Mouse (Mus musculus) MEL (cell line): ENCODE measurements around the gene H2afv. TPM values are rescaled to one million over a fixed set of nuclear protein-coding genes. Genes with fewer than 3 reads are reported as not detected.

Experiments
- DNase-seq: peaks from one replicate; pipeline ENCODE4 v3.0.0; 2011; ENCODE audit warnings: low read depth, low spot score
- H3K27ac ChIP-seq: 2 replicates; pipeline ENCODE4 v1.5.1; 2012; ENCODE audit warnings: low read depth, mild to moderate bottlenecking, control low read depth, low read length, moderate library complexity; ENCODE audit not compliant: control insufficient read depth
- H3K27me3 ChIP-seq, 2 experiments: fragments of 150-350 bp in 1 of 2; sonication (generic) in 1 of 2; 2 replicates each; pipeline ENCODE4 v1.6.1; 2012; ENCODE audit warnings: low read length in 2 of 2, mild to moderate bottlenecking in 2 of 2, improper control_type of control experiment in 1 of 2, moderate library complexity in 1 of 2; ENCODE audit not compliant: insufficient read depth in 2 of 2, control insufficient read depth in 1 of 2
- H3K36me3 ChIP-seq, 2 experiments: 2 replicates each; pipeline ENCODE4 v1.6.1; 2012 to 2014; ENCODE audit warnings: low read length in 2 of 2, improper control_type of control experiment in 1 of 2, inconsistent platforms in 1 of 2, mild to moderate bottlenecking in 1 of 2; ENCODE audit not compliant: insufficient read depth in 2 of 2, control insufficient read depth in 1 of 2
- H3K4me1 ChIP-seq, 2 experiments: fragments of 150-350 bp in 1 of 2; sonication (generic) in 1 of 2; 2 replicates each; pipeline ENCODE4 v1.6.1; 2012; ENCODE audit warnings: low read length in 2 of 2, improper control_type of control experiment in 1 of 2, mild to moderate bottlenecking in 1 of 2; ENCODE audit not compliant: insufficient read depth in 2 of 2, control insufficient read depth in 1 of 2
- H3K4me3 ChIP-seq, 2 experiments: fragments of 150-350 bp in 1 of 2; sonication (generic) in 1 of 2; 2 replicates each; pipeline ENCODE4 v1.5.1; 2012; ENCODE audit warnings: low read depth in 2 of 2, low read length in 2 of 2, mild to moderate bottlenecking in 2 of 2, moderate library complexity in 2 of 2, control low read depth in 1 of 2, improper control_type of control experiment in 1 of 2; ENCODE audit not compliant: control insufficient read depth in 1 of 2, insufficient read depth in 1 of 2
- H3K79me2 ChIP-seq: 2 replicates; pipeline ENCODE4 v1.6.1; 2012; ENCODE audit warnings: mild to moderate bottlenecking, low read length, moderate library complexity; ENCODE audit not compliant: control insufficient read depth, poor library complexity, insufficient read depth
- H3K9ac ChIP-seq: 2 replicates; pipeline ENCODE4 v1.6.1; 2012; ENCODE audit warnings: low read depth, mild to moderate bottlenecking, control low read depth, low read length, moderate library complexity; ENCODE audit not compliant: control insufficient read depth, poor library complexity, severe bottlenecking
- H3K9me3 ChIP-seq: fragments of 150-350 bp; sonication (generic); replicated peaks from 2 replicates; pipeline ENCODE4 v1.6.1; 2012; ENCODE audit warnings: mild to moderate bottlenecking, low read length, improper control_type of control experiment, moderate library complexity; ENCODE audit not compliant: insufficient read depth
- BHLHE40 ChIP-seq: IDR thresholded peaks from 2 replicates; pipeline ENCODE4 v1.6.1; 2012; ENCODE audit warnings: low read depth, mild to moderate bottlenecking, inconsistent platforms, low read length, improper control_type of control experiment, borderline replicate concordance
- CHD2 ChIP-seq: IDR thresholded peaks from 2 replicates; pipeline ENCODE4 v1.6.1; 2011; ENCODE audit warnings: low read length, improper control_type of control experiment
- CTCF ChIP-seq, 3 experiments: IDR thresholded peaks in 2 of 3; conservative IDR thresholded peaks in 1 of 3; 2 replicates each; pipeline ENCODE4 v1.5.1; 2011 to 2012; ENCODE audit warnings: low read length in 3 of 3, low read depth in 2 of 3, mild to moderate bottlenecking in 2 of 3, improper control_type of control experiment in 1 of 3, inconsistent platforms in 1 of 3, mixed read lengths in 1 of 3, moderate library complexity in 1 of 3; ENCODE audit not compliant: control insufficient read depth in 1 of 3, insufficient read depth in 1 of 3, poor library complexity in 1 of 3, severe bottlenecking in 1 of 3
- E2F4 ChIP-seq: IDR thresholded peaks from 2 replicates; pipeline ENCODE4 v1.6.1; 2011; ENCODE audit warnings: low read depth, low read length, improper control_type of control experiment, borderline replicate concordance
- ELF1 ChIP-seq: IDR thresholded peaks from 2 replicates; pipeline ENCODE4 v1.6.1; 2014; ENCODE audit warnings: low read depth, mild to moderate bottlenecking, inconsistent platforms, low read length, improper control_type of control experiment, moderate library complexity
- ETS1 ChIP-seq: IDR thresholded peaks from 2 replicates; pipeline ENCODE4 v1.6.1; 2012; ENCODE audit warnings: low read depth, mild to moderate bottlenecking, inconsistent platforms, low read length, improper control_type of control experiment, moderate library complexity
- GATA1 ChIP-seq: IDR thresholded peaks from 2 replicates; pipeline ENCODE4 v1.6.1; 2011; ENCODE audit warnings: low read depth, low read length, improper control_type of control experiment
- HCFC1 ChIP-seq: IDR thresholded peaks from 2 replicates; pipeline ENCODE4 v1.6.1; 2012; ENCODE audit warnings: low read depth, mild to moderate bottlenecking, inconsistent platforms, low read length, improper control_type of control experiment, moderate library complexity
- KAT2A ChIP-seq: conservative IDR thresholded peaks from 2 replicates; pipeline ENCODE4 v1.6.1; 2012; ENCODE audit warnings: low read depth, low read length, improper control_type of control experiment, inconsistent platforms
- MAFK ChIP-seq: IDR thresholded peaks from 2 replicates; pipeline ENCODE4 v1.6.1; 2011; ENCODE audit warnings: low read depth, mild to moderate bottlenecking, low read length, improper control_type of control experiment, borderline replicate concordance
- NELFE ChIP-seq: IDR thresholded peaks from 2 replicates; pipeline ENCODE4 v1.6.1; 2011; ENCODE audit warnings: low read depth, low read length, improper control_type of control experiment
- POLR2AphosphoS2 ChIP-seq: IDR thresholded peaks from 2 replicates; pipeline ENCODE4 v1.6.1; 2011; ENCODE audit warnings: low read length, improper control_type of control experiment
- POLR2AphosphoS5 ChIP-seq: IDR thresholded peaks from 2 replicates; pipeline ENCODE4 v1.6.1; 2012; ENCODE audit warnings: low read depth, borderline replicate concordance, mild to moderate bottlenecking, inconsistent platforms, low read length, moderate library complexity, mixed read lengths
- RAD21 ChIP-seq: IDR thresholded peaks from 2 replicates; pipeline ENCODE4 v1.6.1; 2011; ENCODE audit warnings: mild to moderate bottlenecking, low read depth, low read length, improper control_type of control experiment
- RCOR1 ChIP-seq: IDR thresholded peaks from 2 replicates; pipeline ENCODE4 v1.6.1; 2012; ENCODE audit warnings: low read depth, mild to moderate bottlenecking, inconsistent platforms, low read length, improper control_type of control experiment
- SMC3 ChIP-seq: IDR thresholded peaks from 2 replicates; pipeline ENCODE4 v1.6.1; 2011; ENCODE audit warnings: low read depth, low read length, improper control_type of control experiment
- ZKSCAN1 ChIP-seq: IDR thresholded peaks from 2 replicates; pipeline ENCODE4 v1.6.1; 2012; ENCODE audit warnings: low read depth, mild to moderate bottlenecking, inconsistent platforms, low read length, improper control_type of control experiment, moderate library complexity
- ZNF384 ChIP-seq: IDR thresholded peaks from 2 replicates; pipeline ENCODE4 v1.6.1; 2012; ENCODE audit warnings: low read depth, mild to moderate bottlenecking, inconsistent platforms, low read length, improper control_type of control experiment
- polyA plus RNA-seq, 2 experiments: library from polyadenylated mRNA; stranded (reverse) in 1 of 2; unstranded in 1 of 2; fragments of >175 nt in 1 of 2; fragments of >200 nt in 1 of 2; gene quantifications; 2 replicates each; pipeline versions ENCODE4 v1.2.1 to v1.2.4; 2012; ENCODE audit warnings: low replicate concordance in 2 of 2, low read depth in 1 of 2; ENCODE audit not compliant: insufficient read length in 2 of 2, insufficient read depth in 1 of 2, missing spikeins in 1 of 2
- total RNA-seq: library from RNA; depleted of rRNA; stranded (reverse); fragments of 300-350 nt; gene quantifications from 2 replicates; pipeline ENCODE4 v1.2.3, GENCODE M21; 2012

The H2afv gene
- total and polyA plus RNA-seq, 3 experiments: 97.2 to 159 TPM; not detected in 1

- Histone ChIP-seq H3K36me3 (peaks cover 0 to 13% of the 10 kb centered on the region in 2 experiments; a peak in 2 of 4 replicates), H3K4me3 (no peak overlapping the region), H3K79me2 (no peaks in the 10 kb centered on the region), H3K27me3 (no peaks in the 10 kb centered on the region), H3K4me1 (no peaks in the 10 kb centered on the region), H3K9ac (no peak overlapping the region), H3K27ac (no peak overlapping the region), H3K9me3 (no peaks in the 10 kb centered on the region)
- DNase-seq: no peak
- TF ChIP-seq RCOR1 (no peak), CTCF (IDR thresholded peaks at IDR 0.05 in 2 of 3, conservative IDR thresholded peaks at IDR 0.05 in 1 of 3; ENCODE audit: control insufficient read depth in 1 of 3, insufficient read depth in 1 of 3, low read depth in 2 of 3, low read length in 3 of 3, poor library complexity in 1 of 3, severe bottlenecking in 1 of 3) (no peak)
Observed at GRCm38 (mm10) chr11:6403830-6404405, 40.3 kb downstream of the H2afv start.

GRCm38 (mm10) chr11:6402515-6403510, 41.4 kb downstream of the H2afv start:
- Histone ChIP-seq H3K79me2 (no peaks in the 10 kb centered on the region), H3K27me3 (no peaks in the 10 kb centered on the region), H3K9ac (no peak overlapping the region), H3K36me3 (peaks cover 0 to 18% of the 10 kb centered on the region in 2 experiments; a peak in 2 of 4 replicates), H3K27ac (no peak overlapping the region), H3K4me3 (no peak overlapping the region), H3K9me3 (no peaks in the 10 kb centered on the region), H3K4me1 (no peaks in the 10 kb centered on the region)
- no peak for TF ChIP-seq ZNF384
- peak; percentile 39 for TF ChIP-seq RAD21
- TF ChIP-seq E2F4: no peak
- no peak for TF ChIP-seq RCOR1
- TF ChIP-seq CTCF (IDR thresholded peaks at IDR 0.05 in 2 of 3, conservative IDR thresholded peaks at IDR 0.05 in 1 of 3; ENCODE audit: control insufficient read depth in 1 of 3, insufficient read depth in 1 of 3, low read depth in 2 of 3, low read length in 3 of 3, poor library complexity in 1 of 3, severe bottlenecking in 1 of 3): peak; percentile 90 to 95 (median 92)
- TF ChIP-seq SMC3: peak; percentile 75
- TF ChIP-seq HCFC1: no peak
- 0 out of 2 replicates have a peak, but pooled peaks have one; percentile 4 for TF ChIP-seq POLR2AphosphoS2
- TF ChIP-seq CHD2: no peak
- TF ChIP-seq MAFK: no peak
- no peak for TF ChIP-seq BHLHE40
- no peak for TF ChIP-seq ZKSCAN1
- TF ChIP-seq NELFE: no peak
- TF ChIP-seq ETS1: no peak
- TF ChIP-seq GATA1: no peak
- no peak for TF ChIP-seq POLR2AphosphoS5
- TF ChIP-seq KAT2A: no peak
- no peak for TF ChIP-seq ELF1
- DNase-seq: peak; percentile 83
